Mouse (Mus musculus) hindlimb bud, embryonic 11.5 days (tissue): ENCODE data around the gene Gm4307.
"Not testable (repeated sequence)": the region's sequence is repeated elsewhere in the genome, so short reads cannot be mapped to it uniquely, and the experiment has no call there.

Source experiments
- DNase-seq: peaks from one replicate; pipeline ENCODE4 v3.0.0-alpha.2; 2012; ENCODE audit warnings: low read depth, low spot score; ENCODE audit errors: extremely low spot score

Gm4307 gene

DNA sequence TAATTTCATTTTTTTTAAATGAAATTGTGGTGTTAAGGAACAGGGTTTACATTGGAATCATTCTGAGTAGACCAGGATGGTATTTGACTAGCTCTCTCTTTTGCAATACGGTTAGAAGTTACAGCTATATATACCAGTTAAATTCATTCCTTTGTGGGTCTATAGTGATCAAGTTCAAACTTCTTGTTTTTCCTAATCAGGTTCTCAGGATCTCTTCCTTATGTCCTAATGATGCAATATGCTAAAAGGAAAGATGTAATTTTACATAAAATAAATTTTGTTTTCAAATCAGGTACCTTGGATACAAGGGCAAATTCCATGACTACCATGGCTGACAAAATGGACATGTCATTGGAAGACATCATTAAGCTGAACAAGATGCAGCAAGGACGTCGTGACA is at the start of gene Gm4307:
Gm4307 (plus strand) TSS at position 301 of the 400 bp plus-strand sequence.
- not testable (repeated sequence) for DNase-seq

DNA sequence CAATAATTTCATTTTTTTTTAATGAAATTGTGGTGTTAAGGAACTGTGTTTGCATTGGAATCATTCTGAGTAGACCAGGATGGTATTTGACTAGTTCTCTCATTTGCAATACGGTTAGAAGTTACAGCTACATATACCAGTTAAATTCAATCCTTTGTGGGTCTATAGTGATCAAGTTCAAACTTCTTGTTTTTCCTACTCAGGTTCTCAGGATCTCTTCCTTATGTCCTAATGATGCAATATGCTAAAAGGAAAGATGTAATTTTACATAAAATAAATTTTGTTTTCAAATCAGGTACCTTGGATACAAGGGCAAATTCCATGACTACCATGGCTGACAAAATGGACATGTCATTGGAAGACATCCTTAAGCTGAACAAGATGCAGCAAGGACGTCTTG is 25.8 kb upstream of the Gm4307 start, which contains the start of gene Gm4301:
Gm4301 (plus strand) TSS at position 301 of the 400 bp plus-strand sequence.
- DNase-seq = not testable (repeated sequence)

DNA sequence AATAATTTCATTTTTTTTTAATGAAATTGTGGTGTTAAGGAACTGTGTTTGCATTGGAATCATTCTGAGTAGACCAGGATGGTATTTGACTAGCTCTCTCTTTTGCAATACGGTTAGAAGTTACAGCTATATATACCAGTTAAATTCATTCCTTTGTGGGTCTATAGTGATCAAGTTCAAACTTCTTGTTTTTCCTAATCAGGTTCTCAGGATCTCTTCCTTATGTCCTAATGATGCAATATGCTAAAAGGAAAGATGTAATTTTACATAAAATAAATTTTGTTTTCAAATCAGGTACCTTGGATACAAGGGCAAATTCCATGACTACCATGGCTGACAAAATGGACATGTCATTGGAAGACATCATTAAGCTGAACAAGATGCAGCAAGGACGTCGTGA is 20.6 kb upstream of the Gm4307 start, which contains the start of gene Gm4302:
Gm4302 (plus strand) TSS at position 301 of the 400 bp plus-strand sequence.
- not testable (repeated sequence) for DNase-seq

DNA sequence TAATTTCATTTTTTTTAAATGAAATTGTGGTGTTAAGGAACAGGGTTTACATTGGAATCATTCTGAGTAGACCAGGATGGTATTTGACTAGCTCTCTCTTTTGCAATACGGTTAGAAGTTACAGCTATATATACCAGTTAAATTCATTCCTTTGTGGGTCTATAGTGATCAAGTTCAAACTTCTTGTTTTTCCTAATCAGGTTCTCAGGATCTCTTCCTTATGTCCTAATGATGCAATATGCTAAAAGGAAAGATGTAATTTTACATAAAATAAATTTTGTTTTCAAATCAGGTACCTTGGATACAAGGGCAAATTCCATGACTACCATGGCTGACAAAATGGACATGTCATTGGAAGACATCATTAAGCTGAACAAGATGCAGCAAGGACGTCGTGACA is 15.5 kb upstream of the Gm4307 start, which contains the start of gene Gm4303:
Gm4303 (plus strand) TSS at position 301 of the 400 bp plus-strand sequence.
- DNase-seq = not testable (repeated sequence)

DNA sequence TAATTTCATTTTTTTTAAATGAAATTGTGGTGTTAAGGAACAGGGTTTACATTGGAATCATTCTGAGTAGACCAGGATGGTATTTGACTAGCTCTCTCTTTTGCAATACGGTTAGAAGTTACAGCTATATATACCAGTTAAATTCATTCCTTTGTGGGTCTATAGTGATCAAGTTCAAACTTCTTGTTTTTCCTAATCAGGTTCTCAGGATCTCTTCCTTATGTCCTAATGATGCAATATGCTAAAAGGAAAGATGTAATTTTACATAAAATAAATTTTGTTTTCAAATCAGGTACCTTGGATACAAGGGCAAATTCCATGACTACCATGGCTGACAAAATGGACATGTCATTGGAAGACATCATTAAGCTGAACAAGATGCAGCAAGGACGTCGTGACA is 10.3 kb upstream of the Gm4307 start, which contains the start of gene Gm4305:
Gm4305 (plus strand) TSS at position 301 of the 400 bp plus-strand sequence.
- DNase-seq = not testable (repeated sequence)

DNA sequence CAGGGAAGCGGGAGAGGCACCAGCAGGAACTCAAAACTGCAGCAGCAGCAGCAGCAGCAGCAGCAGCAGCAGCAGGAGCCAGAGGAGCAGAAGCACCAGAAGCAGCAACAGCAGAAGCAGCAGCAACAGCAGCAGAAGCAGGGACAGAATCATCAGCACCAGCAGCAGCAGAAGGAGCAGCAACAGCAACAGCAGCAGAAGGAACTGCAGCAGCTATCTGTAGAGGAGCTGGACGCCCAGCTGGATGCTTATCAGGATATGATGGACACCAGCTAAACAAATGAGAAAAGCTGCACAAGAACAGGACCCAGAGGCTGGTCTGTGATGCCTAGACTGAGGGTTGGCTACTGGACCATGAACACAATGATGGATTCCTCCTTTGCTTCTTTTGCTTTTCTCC is 4.3 kb upstream of the Gm4307 start:
- DNase-seq = not testable (repeated sequence)

DNA sequence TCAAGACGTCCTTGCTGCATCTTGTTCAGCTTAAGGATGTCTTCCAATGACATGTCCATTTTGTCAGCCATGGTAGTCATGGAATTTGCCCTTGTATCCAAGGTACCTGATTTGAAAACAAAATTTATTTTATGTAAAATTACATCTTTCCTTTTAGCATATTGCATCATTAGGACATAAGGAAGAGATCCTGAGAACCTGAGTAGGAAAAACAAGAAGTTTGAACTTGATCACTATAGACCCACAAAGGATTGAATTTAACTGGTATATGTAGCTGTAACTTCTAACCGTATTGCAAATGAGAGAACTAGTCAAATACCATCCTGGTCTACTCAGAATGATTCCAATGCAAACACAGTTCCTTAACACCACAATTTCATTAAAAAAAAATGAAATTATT is 21.3 kb downstream of the Gm4307 start, which contains the start of gene Gm4312:
Gm4312 (minus strand) TSS at position 101 of the 400 bp plus-strand sequence.
- not testable (repeated sequence) for DNase-seq

DNA sequence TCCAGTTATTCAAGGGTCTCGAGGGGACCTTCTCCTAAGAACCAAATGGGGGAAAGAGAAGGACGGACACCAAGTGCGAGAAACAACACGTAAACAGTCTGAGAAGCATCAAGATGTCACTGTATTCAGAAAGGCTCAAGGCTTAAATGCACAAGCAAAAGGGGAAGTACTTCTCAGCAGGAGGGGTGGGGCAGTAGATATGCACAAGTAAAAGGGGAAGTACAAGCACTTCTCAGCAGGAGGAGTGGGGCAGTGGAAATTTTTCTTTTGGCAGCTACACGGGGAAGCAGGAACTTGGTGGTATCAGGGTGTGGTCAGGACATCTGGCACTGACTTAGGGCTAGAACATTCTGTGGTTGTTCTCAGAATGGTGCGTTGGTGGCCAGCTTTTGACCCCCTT is 41.2 kb downstream of the Gm4307 start:
- DNase-seq = not testable (repeated sequence)
